Mouse (Mus musculus): ENCODE results near the gene Ado. TPM values are rescaled to one million over a fixed set of nuclear protein-coding genes. Genes with fewer than 3 reads are reported as not detected.

Gene Ado
- polyA plus RNA-seq, 1 experiment, result 24.3 TPM

DNA sequence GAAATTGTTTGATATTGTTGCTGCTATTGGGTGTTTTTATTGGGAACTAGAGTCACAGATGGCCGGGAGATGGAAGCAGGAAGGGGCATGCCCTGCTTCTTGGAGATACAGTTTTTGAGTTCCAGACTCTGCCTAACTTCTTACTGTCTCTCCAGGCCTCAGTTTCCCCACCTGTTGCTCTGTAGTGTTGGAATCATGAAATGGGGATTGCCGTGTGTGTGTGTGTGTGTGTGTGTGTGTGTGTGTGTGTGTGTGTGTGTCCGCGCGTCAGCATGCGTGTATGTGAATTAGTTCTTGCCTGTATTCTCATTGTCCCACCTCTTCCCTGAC is 9.4 kb downstream of the Ado start:
- TF ChIP-seq GATA1 (IDR thresholded peaks at IDR 0.05; ENCODE audit: low read length), result no peak

DNA sequence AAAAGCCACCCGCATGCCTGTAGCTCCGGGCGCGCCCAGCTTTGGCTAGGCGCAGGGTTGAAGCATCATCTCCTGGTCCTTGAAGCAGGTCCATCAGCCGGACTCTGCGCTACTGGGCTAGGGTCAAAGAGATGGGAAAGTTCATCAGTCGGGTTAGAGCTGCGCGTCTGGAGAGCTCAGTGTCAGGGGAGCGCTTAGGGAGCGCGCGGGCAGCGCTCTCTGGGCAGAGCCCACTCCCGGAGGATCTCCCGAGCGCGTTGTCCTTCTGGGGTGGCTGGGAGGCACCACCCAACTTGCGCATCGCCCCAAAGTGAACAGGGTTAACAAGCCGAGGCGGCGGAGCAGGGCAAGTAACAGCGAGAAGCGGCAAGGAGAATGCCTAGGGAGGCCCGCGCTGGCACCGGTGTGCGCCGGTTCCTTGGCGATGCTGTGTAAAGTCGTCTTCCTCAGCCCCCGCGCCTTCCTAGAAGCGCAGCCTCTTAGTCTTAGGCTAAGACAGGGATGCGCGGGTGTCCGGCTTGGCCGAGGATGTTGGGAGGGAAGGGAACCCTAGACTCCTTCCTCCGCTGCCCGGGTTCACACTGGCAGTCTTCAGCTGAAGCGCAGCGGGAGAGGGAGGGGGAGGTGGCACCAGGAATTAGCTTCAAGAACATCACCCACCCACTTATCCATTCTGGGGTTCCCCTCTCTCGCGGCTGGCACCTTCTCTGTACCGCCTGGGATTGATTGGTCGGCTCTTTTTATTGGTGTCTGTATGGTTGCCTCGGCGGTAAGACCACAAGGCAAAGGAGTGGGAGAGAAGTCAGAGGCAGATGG is 10.0 kb downstream of the Ado start:
- no peak for TF ChIP-seq GATA1 (IDR thresholded peaks at IDR 0.05; ENCODE audit: low read length)

DNA sequence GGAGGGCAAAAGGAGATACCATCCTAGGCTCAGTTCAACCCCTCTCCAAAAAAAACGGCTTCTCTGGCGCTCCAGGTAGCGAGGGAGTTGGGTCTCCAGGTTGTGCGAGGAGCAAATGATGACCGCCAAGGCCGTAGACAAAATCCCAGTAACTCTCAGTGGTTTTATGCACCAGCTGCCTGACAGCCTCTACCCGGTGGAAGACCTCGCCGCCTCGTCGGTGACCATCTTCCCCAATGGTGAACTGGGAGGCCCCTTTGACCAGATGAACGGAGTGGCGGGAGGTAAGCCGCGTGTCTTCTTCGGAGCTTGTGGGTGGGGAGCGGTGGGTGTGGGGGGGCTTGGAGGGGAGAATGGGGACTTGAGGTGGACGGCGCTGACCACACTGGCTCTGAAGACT is 10.6 kb downstream of the Ado start:
- no peak for TF ChIP-seq GATA1 (IDR thresholded peaks at IDR 0.05; ENCODE audit: low read length)

DNA sequence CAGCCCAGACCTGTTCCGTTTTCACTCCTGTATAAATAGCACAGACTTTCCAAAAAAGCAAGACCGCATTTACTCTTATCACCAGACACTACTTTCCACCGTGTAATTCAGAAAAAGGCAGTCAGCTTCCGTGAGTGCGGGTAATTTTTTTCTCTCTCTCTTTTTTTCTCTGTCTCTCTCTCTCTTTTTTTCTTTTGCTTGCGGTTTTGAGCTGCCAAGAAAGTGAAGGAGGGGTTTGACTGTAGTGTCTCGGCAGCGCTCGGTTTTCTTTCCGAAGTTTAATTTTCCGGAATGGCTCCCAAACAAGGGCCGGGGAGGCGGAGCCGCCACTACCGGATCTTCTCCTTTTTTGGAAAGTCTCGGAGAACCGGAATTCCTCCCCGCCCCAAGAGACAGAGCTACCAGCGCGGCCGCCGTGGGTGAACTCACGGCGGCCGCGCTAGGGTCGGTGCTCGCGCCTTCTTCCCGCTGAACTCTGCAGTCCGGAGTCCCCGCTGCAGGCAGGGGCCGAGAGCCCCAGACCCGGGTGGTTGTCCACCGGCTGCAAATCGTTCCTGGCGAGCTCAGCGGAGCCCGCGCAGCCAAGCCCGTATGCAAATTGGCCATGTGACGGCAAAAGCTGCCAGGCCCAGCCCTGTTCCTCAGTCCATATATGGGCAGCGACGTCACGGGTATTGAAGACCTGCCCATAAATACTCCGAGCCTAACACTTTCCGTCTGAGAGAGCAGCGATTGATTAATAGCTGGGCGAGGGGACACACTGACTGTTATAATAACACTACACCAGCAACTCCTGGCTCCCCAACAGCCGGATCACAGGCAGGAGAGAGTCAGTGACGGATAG is 11.4 kb downstream of the Ado start:
- TF ChIP-seq GATA1 (IDR thresholded peaks at IDR 0.05; ENCODE audit: low read length), result no peak

DNA sequence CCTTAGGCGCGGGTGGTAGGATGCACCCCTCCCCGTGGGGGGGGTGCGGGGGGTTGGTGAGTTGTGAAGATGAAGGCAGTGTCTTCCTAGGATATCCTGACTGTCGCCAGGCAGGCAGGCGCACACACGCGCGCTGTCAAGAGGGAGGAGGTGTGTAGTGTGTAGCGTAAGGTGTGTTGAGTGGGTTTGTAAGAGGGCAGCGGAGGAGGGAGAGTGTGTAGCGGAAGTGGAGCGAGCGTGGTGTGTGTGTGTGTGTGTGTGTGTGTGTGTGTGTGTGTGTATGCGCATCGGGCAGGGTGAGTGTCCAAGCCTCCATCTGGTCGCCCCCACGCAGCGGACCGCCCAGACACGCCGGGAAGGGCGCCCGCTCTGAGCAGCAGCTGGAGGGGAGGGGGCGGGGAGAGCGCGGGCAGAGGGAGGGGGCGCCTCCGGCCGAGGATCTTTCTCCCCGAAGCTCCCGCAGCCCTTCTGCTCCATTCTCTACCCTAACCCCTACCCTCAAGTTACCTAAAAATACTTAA is 12.1 kb downstream of the Ado start:
- no peak for TF ChIP-seq GATA1 (IDR thresholded peaks at IDR 0.05; ENCODE audit: low read length)

DNA sequence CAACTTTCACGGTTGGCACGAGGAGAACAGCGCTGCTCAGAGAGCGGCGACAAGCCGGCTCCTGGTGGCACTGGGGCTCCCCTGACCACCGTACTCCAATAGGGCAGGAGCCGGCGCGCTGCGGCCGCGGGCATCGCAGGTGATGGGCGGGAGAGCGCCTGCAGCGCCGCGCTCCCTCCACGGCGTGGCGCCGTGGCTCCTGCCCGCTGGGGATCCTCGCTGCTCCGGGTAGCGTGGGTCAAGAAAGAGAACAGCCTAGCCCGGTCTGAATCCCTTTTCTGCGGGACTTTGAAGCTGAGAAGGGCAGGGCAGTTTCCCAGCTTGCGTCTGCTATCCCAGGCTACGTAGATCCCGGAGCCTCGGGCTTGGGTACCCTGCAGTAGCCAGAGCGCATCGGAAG is 12.8 kb downstream of the Ado start:
- no peak for TF ChIP-seq GATA1 (IDR thresholded peaks at IDR 0.05; ENCODE audit: low read length)

DNA sequence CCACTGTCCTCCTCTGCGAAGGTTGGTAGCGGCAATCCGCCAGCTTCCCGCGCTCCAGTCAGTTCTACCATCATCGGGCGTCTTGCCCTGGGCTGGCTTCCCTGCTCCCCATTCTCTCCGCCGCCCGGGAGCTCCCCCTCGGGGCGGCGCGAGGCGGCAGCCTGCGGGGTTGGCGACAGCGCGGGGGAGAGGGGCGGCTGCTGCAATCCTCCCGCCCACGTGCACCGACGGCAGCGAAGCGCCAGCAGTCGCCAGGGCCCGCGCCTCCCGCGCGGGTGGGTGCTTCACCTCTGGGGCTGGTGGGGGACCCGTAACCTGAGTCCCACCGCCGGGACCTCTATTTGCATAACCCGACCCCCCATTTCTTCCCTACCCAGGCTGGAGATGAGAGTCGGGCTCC is 13.5 kb downstream of the Ado start, which contains the start of gene Egr2:
Egr2 (plus strand) TSS at position 220 of the 400 bp plus-strand sequence.
- no peak for TF ChIP-seq GATA1 (IDR thresholded peaks at IDR 0.05; ENCODE audit: low read length)

DNA sequence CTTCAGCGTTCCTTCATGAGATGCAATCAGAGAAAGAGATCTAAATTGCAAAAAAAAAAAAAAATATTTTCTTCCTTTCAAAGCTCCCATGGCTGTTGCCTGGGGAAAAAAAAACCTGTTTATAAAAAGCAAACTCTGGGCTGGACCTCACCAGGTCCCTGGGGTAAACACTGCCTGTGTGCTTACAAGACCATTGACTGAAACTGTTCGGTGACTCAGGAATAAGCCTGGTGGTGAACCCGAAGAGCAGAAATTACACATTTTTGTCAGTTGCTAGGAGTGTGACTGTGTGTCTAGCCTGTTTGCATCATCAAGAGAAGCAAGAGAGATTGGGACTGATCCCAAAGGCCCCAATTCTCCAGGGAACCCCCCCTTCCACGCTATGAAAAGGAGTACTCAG is 19.0 kb downstream of the Ado start:
- TF ChIP-seq GATA1 (IDR thresholded peaks at IDR 0.05; ENCODE audit: low read length), result no peak

DNA sequence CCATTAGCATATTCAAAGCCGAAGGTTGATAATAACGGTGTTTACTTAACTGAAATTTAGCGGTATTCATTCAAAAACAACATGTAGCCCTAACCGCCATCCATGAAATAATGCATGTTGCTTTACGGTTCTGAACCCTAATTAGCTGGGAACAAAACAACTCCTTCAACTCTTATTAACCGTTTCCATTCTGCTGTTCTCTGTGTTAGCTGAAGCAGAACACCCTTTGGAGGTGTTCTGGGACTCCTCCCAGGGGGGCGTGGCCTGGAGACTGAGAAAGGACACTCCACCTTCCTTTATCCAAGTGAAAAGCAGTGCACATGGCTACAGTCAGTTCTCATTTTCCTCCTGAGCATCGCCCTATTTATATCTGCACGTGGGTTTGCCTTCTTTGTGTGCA is 22.3 kb downstream of the Ado start:
- TF ChIP-seq GATA1 (IDR thresholded peaks at IDR 0.05; ENCODE audit: low read length), result no peak

DNA sequence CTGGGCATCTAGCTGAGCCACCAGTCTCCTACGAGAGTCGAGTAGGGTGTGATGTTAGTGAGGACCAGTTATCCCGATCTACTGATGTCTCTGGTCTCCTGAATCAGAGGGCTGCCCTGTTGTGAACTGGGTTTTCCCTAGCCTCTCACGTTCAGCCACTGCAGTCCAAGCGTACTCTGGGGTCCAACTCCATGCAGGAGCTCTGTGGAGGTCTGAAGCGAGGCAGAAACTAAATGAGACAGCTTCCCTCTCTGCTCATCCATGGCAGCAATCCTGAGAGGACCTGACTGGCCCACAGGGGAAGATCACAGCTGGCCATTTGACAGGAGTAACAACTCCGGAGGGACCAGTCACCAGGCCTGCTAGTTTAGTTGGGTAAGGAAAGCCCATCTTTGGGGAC is 24.1 kb downstream of the Ado start:
- no peak for TF ChIP-seq GATA1 (IDR thresholded peaks at IDR 0.05; ENCODE audit: low read length)

DNA sequence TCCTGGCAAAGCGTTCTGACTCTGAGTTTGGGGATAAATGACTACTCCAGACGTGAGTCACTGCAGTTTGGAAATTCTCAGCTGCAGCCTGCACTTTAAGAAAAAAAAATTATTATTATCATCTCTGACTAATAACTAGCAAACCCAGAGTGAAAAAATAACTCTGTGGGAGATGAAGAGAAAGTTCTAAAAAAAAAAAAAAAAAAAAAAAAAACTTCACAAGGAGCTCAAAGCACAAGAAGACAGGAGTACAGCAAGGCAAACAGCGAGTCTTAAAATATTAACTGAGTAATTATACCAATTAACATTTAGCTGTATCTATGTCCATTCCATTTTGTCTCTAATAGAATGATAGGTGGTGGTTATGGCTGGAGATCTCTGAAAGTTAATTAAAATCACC is 24.6 kb downstream of the Ado start:
- no peak for TF ChIP-seq GATA1 (IDR thresholded peaks at IDR 0.05; ENCODE audit: low read length)

DNA sequence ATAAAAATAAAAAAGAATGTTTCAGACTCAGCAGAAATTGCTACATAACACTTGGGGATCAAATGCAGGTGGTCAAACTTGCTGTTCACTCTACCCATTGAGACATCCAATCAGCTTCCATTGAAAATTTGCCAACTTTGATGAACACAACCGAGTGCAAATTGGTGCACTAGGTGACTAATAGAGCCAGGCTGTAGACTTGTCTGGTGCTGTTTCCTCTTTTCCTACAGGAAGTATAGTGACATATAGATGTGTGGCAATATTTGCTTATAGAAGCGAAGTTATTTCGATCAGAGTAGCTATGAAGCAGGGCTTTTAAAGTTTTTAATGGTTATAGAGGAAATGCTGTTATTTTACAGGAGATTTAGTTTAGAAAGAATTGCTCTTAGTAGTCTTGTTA is 30.0 kb downstream of the Ado start:
- TF ChIP-seq GATA1 (IDR thresholded peaks at IDR 0.05; ENCODE audit: low read length), result no peak

DNA sequence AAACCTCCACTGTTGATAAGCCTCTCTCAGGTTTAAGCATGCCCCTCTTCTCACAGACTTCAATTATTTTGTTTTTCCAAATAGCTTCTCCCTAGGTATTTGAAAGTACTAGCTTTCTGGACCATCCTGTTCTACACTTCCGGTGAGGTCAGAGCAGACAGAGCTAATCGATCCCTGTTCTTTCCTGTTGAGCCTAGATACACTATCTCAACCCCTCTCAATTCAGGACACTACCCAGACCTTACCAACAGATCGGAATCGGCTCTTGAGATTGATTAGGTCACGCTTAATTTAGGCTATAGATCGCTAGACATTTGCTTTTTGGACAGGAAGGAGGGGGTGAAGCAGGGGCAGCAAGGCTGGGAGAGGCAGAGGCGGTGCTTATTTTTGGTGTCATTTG is 35.9 kb downstream of the Ado start:
- TF ChIP-seq GATA1 (IDR thresholded peaks at IDR 0.05; ENCODE audit: low read length), result no peak

DNA sequence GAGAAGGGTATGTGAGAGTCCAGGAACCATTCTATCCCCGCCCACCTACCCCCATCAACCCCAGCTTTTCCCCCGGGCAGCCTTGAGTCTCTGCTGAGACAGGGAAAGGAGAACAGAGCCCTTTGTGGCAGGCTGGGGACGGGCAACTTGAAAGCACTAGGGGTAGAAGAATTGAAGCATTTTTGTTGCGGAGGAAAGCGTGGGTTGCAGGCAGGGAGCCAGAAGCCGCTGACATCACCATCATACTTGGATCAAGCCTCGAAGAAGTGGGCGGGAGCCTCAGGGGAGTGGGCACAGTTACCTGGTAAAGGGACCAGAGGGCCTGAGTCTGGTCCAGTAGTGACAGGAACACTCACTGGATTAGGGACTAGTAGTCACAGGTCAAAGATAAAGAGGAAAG is 36.5 kb downstream of the Ado start:
- no peak for TF ChIP-seq GATA1 (IDR thresholded peaks at IDR 0.05; ENCODE audit: low read length)

DNA sequence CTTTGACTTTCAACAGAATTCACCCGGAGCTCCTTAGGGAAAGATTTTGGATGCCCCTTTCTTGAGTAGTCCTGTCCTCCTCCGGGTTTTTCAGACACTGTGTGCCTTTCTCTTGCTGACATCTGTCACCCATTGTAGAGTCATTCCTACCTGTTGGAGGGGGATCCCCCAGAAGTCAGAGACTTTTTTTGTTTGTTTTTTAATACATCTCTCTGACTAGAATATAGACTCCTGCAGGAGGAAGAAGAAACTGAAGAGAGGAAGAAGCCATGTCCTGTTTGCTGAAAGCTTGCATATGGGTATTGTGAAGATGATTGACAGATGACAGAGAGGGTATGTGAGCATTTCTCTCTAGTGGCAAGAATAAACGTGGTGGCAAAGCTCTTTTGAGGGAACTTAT is 43.5 kb downstream of the Ado start:
- no peak for TF ChIP-seq GATA1 (IDR thresholded peaks at IDR 0.05; ENCODE audit: low read length)

DNA sequence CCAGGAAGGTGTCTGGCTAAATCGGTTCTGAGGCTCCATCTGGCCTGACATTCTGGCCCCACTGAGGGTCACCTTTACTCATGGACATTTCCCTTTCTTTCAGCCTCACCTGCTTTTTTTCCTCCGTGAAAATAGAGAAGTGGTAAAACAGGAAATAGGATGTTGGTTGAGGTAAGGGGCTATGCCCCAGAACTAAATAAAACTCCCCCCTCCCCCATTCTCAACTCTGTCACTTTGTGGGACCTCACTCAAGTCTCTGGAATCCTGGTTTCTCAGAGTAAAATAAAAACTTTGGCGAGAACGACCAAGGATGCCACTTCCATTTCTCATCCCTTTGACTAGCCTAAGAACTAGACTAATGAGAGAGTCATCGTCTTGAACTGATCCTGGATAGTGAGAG is 44.7 kb downstream of the Ado start:
- no peak for TF ChIP-seq GATA1 (IDR thresholded peaks at IDR 0.05; ENCODE audit: low read length)
